ENCODE assay signal across 26 mouse cellular contexts in genomic region chr10:82838390-82838789, GRCm38 (mm10). TPM values are rescaled to one million over a fixed set of nuclear protein-coding genes. Genes with fewer than 3 reads are reported as not detected.
A peak's percentile ranks its signal among the peaks of the same experiment; 100 is the strongest.
DNase-seq lines count a peak whose midpoint lies in the region; ATAC-seq and TF ChIP-seq lines count a peak whose summit lies in the region.
"Had no signal": no experiment of that assay in that cellular context is flagged by ENCODE, and none has a peak within 500 bp of the region (broad histone marks: within the 10 kb centered on the region; RNA-seq: fewer than 3 reads in every experiment).

No protein-coding gene starts in this region.

- H3K9ac ChIP-seq in intestine, postnatal 0 days (ENCODE audit: low read depth, low read length): no peak overlapping the region
- no peak overlapping the region for H3K9ac ChIP-seq in forebrain, embryonic 15.5 days (replicated peaks)
- H3K9ac ChIP-seq: embryonic facial prominence, embryonic 12.5 days; embryonic facial prominence, embryonic 15.5 days; heart, embryonic 13.5 days; hindbrain, embryonic 14.5 days had no signal

- no peak overlapping the region for H3K27ac ChIP-seq in kidney, adult 2 months (ENCODE audit: insufficient read depth, low read depth, low read length)
- H3K27ac ChIP-seq in intestine, postnatal 0 days (ENCODE audit: low read depth, low read length): no peak overlapping the region
- H3K27ac ChIP-seq in forebrain, embryonic 15.5 days (replicated peaks): no peak overlapping the region
- H3K27ac ChIP-seq: embryonic facial prominence, embryonic 12.5 days; embryonic facial prominence, embryonic 15.5 days; gastrocnemius, adult 2 months; heart, embryonic 13.5 days; hindbrain, embryonic 14.5 days; hindbrain, postnatal 0 days had no signal

- WGBS in kidney, adult 2 months: 53% methylated on average over 7 of the region's 7 CpGs
- WGBS in intestine, postnatal 0 days: 43% methylated on average over 7 of the region's 7 CpGs
- 83% methylated on average over 7 of the region's 7 CpGs for WGBS in forebrain, embryonic 15.5 days

- ATAC-seq in intestine, postnatal 0 days: peak; percentile 84
- ATAC-seq in forebrain, embryonic 15.5 days (replicated peaks): no peak
- ATAC-seq: CD4-positive, CD25-positive, alpha-beta regulatory T cell, adult 4 months; forebrain, embryonic 16.5 days; hindbrain, postnatal 0 days; inflammation-experienced regulatory T-cells, adult 6 months had no signal

- no peaks in the 10 kb centered on the region for H3K9me3 ChIP-seq in intestine, postnatal 0 days (ENCODE audit: control insufficient read depth)
- no peaks in the 10 kb centered on the region for H3K9me3 ChIP-seq in forebrain, embryonic 15.5 days
- H3K9me3 ChIP-seq: embryonic facial prominence, embryonic 12.5 days; embryonic facial prominence, embryonic 15.5 days; heart, embryonic 13.5 days had no signal

- no peaks in the 10 kb centered on the region for H3K36me3 ChIP-seq in kidney, adult 2 months (ENCODE audit: control insufficient read depth, insufficient read depth, low read length)
- H3K36me3 ChIP-seq in intestine, postnatal 0 days (ENCODE audit: control insufficient read depth, insufficient read depth): no peaks in the 10 kb centered on the region
- no peaks in the 10 kb centered on the region for H3K36me3 ChIP-seq in forebrain, embryonic 15.5 days
- H3K36me3 ChIP-seq: embryonic facial prominence, embryonic 12.5 days; embryonic facial prominence, embryonic 15.5 days; heart, embryonic 13.5 days had no signal

- TF ChIP-seq POLR2A in kidney, adult 2 months (IDR thresholded peaks at IDR 0.05; ENCODE audit: low read depth, low read length): no peak

- TF ChIP-seq CTCF in kidney, adult 2 months (conservative IDR thresholded peaks at IDR 0.05; ENCODE audit: insufficient read depth, insufficient read length, low read depth, low read length): no peak
- TF ChIP-seq CTCF in intestine, postnatal 0 days (IDR thresholded peaks at IDR 0.05; ENCODE audit: low read depth): no peak

- no peak overlapping the region for H3K4me3 ChIP-seq in kidney, adult 2 months (ENCODE audit: insufficient read depth, low read depth, low read length)
- no peak overlapping the region for H3K4me3 ChIP-seq in intestine, postnatal 0 days (ENCODE audit: low read depth, low read length)
- no peak overlapping the region for H3K4me3 ChIP-seq in forebrain, embryonic 15.5 days
- H3K4me3 ChIP-seq: embryonic facial prominence, embryonic 12.5 days; embryonic facial prominence, embryonic 15.5 days; gastrocnemius, adult 2 months; heart, embryonic 13.5 days had no signal

- no peak overlapping the region for H3K4me2 ChIP-seq in intestine, postnatal 0 days (replicated peaks; ENCODE audit: low read depth)
- H3K4me2 ChIP-seq in forebrain, embryonic 15.5 days (replicated peaks): no peak overlapping the region
- H3K4me2 ChIP-seq: embryonic facial prominence, embryonic 12.5 days; embryonic facial prominence, embryonic 15.5 days; heart, embryonic 13.5 days; hindbrain, embryonic 14.5 days had no signal

- peak; percentile 32 for DNase-seq in kidney, adult 2 months
- DNase-seq in kidney, adult 11 months: no peak
- DNase-seq in 3T3-L1 (ENCODE audit: low read depth, low spot score): peak; percentile 37
- peak; percentile 63 for DNase-seq in R1 (ENCODE audit: low read depth, low spot score)
- DNase-seq in cerebellum, adult 18-20 months: no peak
- no peak for DNase-seq in lung, postnatal 4 days
- DNase-seq: adrenal gland, postnatal 10 days; adrenal gland, postnatal 36 days; cerebellum, adult 2 months; cerebellum, adult 9-11 months; cerebellum, postnatal 25 days; gastrocnemius, adult 2 months; gastrocnemius, postnatal 25 days; heart, adult 18-20 months; heart, postnatal 14 days; heart, postnatal 4 days had no signal

- H3K4me1 ChIP-seq in kidney, adult 2 months (ENCODE audit: control insufficient read depth, insufficient read depth, low read length): no peaks in the 10 kb centered on the region
- H3K4me1 ChIP-seq in intestine, postnatal 0 days (replicated peaks; ENCODE audit: control insufficient read depth, insufficient read depth, low read length): no peaks in the 10 kb centered on the region
- H3K4me1 ChIP-seq in forebrain, embryonic 15.5 days: no peaks in the 10 kb centered on the region
- H3K4me1 ChIP-seq: heart, embryonic 13.5 days had no signal

- no peaks in the 10 kb centered on the region for H3K27me3 ChIP-seq in kidney, adult 2 months (replicated peaks; ENCODE audit: control insufficient read depth, insufficient read depth, low read length)
- no peaks in the 10 kb centered on the region for H3K27me3 ChIP-seq in intestine, postnatal 0 days (replicated peaks; ENCODE audit: control insufficient read depth, insufficient read depth, low read length)
- H3K27me3 ChIP-seq in forebrain, embryonic 15.5 days: no peaks in the 10 kb centered on the region
- H3K27me3 ChIP-seq: embryonic facial prominence, embryonic 12.5 days; embryonic facial prominence, embryonic 15.5 days; heart, embryonic 13.5 days had no signal

RNA-seq across cellular contexts. Expression of gene Txnrd1, which starts 4.6 kb away (rescaled TPM):
- 58.0 and 62.1 TPM in 2 replicates for polyA plus RNA-seq in kidney, adult 2 months (2012; rRNA removed)
- polyA plus RNA-seq in intestine, postnatal 0 days (2015; fragmentation: Nextera tagmentation; extraction: Ambion mirVana): 65.7 and 67.7 TPM in 2 replicates
- 172 and 174 TPM in 2 replicates for polyA plus RNA-seq in forebrain, embryonic 15.5 days (2015; fragmentation: Nextera tagmentation; extraction: Ambion mirVana)

RNA-seq across cellular contexts. Expression of gene Eid3, which starts 28.0 kb away (rescaled TPM):
- polyA plus RNA-seq in kidney, adult 2 months (2012; rRNA removed): 0.09 and 0.24 TPM in 2 replicates
- polyA plus RNA-seq in intestine, postnatal 0 days (2015; fragmentation: Nextera tagmentation; extraction: Ambion mirVana): 0.17 and 0.38 TPM in 2 replicates
- polyA plus RNA-seq in forebrain, embryonic 15.5 days (2015; fragmentation: Nextera tagmentation; extraction: Ambion mirVana): 0.22 and 0.51 TPM in 2 replicates

Comparison
In these comparisons a context has a peak if more than half of its experiments do, and no peak if none do; other contexts are left out.
1. DNase-seq: peak in kidney, adult 2 months (single experiment), 3T3-L1 (single experiment) and R1 (single experiment); none in kidney, adult 11 months (single experiment), cerebellum, adult 18-20 months (0 of 2) and lung, postnatal 4 days (0 of 2).